In the genomic region with DNA sequence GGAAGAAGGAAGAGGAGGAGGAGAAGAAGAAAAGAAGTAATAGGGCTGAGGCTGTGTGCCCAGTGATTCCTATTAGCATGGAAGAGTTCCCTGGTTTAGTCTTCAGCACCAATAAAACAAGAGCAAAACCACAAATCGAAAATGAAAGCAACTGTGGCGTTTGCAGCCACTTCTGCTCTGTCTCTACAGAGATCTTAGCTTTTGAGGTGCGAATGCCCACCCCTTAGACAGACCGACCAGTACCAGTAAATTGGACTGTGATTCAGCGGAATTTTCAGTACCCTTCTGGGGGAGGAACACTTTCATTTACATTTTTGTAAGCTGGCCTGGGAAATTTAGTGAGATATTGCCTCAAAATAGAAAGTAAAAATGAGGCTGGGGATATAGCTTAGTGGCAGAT, we compare ENCODE assay signal across 19 mouse cellular contexts. TPM values are rescaled to one million over a fixed set of nuclear protein-coding genes. Genes with fewer than 3 reads are reported as not detected.
DNase-seq lines count a peak whose midpoint lies in the region; ATAC-seq and TF ChIP-seq lines count a peak whose summit lies in the region.
"Had no signal": no experiment of that assay in that cellular context is flagged by ENCODE, and none has a peak within 500 bp of the region (broad histone marks: within the 10 kb centered on the region; RNA-seq: fewer than 3 reads in every experiment).

No protein-coding gene starts in this region.

- TF ChIP-seq CTCF in bone marrow macrophage, adult 2 months (IDR thresholded peaks at IDR 0.05; ENCODE audit: low read depth, low read length), result no peak

- no peaks in the 10 kb centered on the region for H3K27me3 ChIP-seq in forebrain, embryonic 14.5 days (replicated peaks; ENCODE audit: control insufficient read depth, insufficient read depth, low read length)
- H3K27me3 ChIP-seq: forebrain, embryonic 15.5 days; limb, embryonic 15.5 days; neural tube, embryonic 12.5 days had no signal

- 0 out of 2 replicates have a peak overlapping the region, but pooled peaks have one; percentile 16 for H3K27ac ChIP-seq in bone marrow macrophage, adult 2 months (ENCODE audit: insufficient read depth, low read depth, low read length)
- peak overlapping the region; percentile 58 for H3K27ac ChIP-seq in macrophage
- no peak overlapping the region for H3K27ac ChIP-seq in forebrain, embryonic 14.5 days (ENCODE audit: low read depth, low read length)
- H3K27ac ChIP-seq: forebrain, embryonic 15.5 days; left cerebral cortex, adult 2 months; limb, embryonic 15.5 days; midbrain, embryonic 10.5 days; neural tube, embryonic 12.5 days had no signal

- 3% methylated on average over 5 of the region's 5 CpGs for WGBS in macrophage (ENCODE audit: missing documents)
- 94% methylated on average over 5 of the region's 5 CpGs for WGBS in forebrain, embryonic 14.5 days

- 0 out of 2 replicates have a peak, but pooled peaks cover under 1% of the 10 kb centered on the region for H3K36me3 ChIP-seq in macrophage (ENCODE audit: inconsistent target)
- H3K36me3 ChIP-seq in forebrain, embryonic 14.5 days (ENCODE audit: control insufficient read depth, insufficient read depth, low read length), result peaks cover 5% of the 10 kb centered on the region; the same call in 1 of the 2 replicates

- no peak for TF ChIP-seq POLR2A in bone marrow macrophage, adult 2 months (IDR thresholded peaks at IDR 0.05; ENCODE audit: borderline replicate concordance, low read depth, low read length)

- ATAC-seq in forebrain, embryonic 14.5 days, result no peak
- ATAC-seq: forebrain, embryonic 15.5 days had no signal

- 0 out of 2 replicates have a peak, but pooled peaks cover 6% of the 10 kb centered on the region for H3K4me1 ChIP-seq in bone marrow macrophage, adult 2 months (ENCODE audit: control insufficient read depth, insufficient read depth, low read length)
- no peaks in the 10 kb centered on the region for H3K4me1 ChIP-seq in forebrain, embryonic 14.5 days (ENCODE audit: control insufficient read depth, insufficient read depth, low read length)
- H3K4me1 ChIP-seq: forebrain, embryonic 15.5 days; midbrain, embryonic 10.5 days; neural tube, embryonic 12.5 days had no signal

- no peak overlapping the region for H3K4me2 ChIP-seq in forebrain, embryonic 14.5 days (ENCODE audit: low read length)
- H3K4me2 ChIP-seq: forebrain, embryonic 15.5 days; limb, embryonic 15.5 days; neural tube, embryonic 12.5 days had no signal

- peak overlapping the region; percentile 45 for H3K4me3 ChIP-seq in bone marrow macrophage, adult 2 months (ENCODE audit: insufficient read depth, low read length)
- H3K4me3 ChIP-seq in macrophage (ENCODE audit: inconsistent target), result peak overlapping the region; percentile 32
- no peak overlapping the region for H3K4me3 ChIP-seq in forebrain, embryonic 14.5 days (ENCODE audit: low read depth, low read length)
- H3K4me3 ChIP-seq: forebrain, embryonic 15.5 days; left cerebral cortex, adult 2 months; limb, embryonic 15.5 days; midbrain, embryonic 10.5 days; neural tube, embryonic 12.5 days had no signal

- intact Hi-C loops in left cerebral cortex, postnatal 25 days (cut with DNase I), result no loop called here

- no peaks in the 10 kb centered on the region for H3K9me3 ChIP-seq in forebrain, embryonic 14.5 days (replicated peaks; ENCODE audit: control insufficient read depth, low read length)
- H3K9me3 ChIP-seq: forebrain, embryonic 15.5 days; limb, embryonic 15.5 days; midbrain, embryonic 10.5 days; neural tube, embryonic 12.5 days had no signal

- no peak overlapping the region for H3K9ac ChIP-seq in forebrain, embryonic 14.5 days (ENCODE audit: low read length)
- H3K9ac ChIP-seq: forebrain, embryonic 15.5 days; limb, embryonic 15.5 days; neural tube, embryonic 12.5 days had no signal

- H3K79me2 ChIP-seq in macrophage (ENCODE audit: inconsistent target), result no peaks in the 10 kb centered on the region

- DNase-seq in thymus, postnatal 14 days, result peak; percentile 16
- no peak for DNase-seq in thymus, postnatal 4 days
- no peak for DNase-seq in forebrain, embryonic 14.5 days (ENCODE audit: low spot score)
- DNase-seq in layer of hippocampus, adult 11-12 months (ENCODE audit: low spot score), result no peak
- DNase-seq in adrenal gland, postnatal 14 days, result no peak
- no peak for DNase-seq in left cerebral cortex, postnatal 25 days (ENCODE audit: low spot score in 2 of 2)
- DNase-seq: adrenal gland, adult 8-10 months; cerebellum, adult 11 months; gastrocnemius, postnatal 25 days; heart, postnatal 10 days; kidney, postnatal 36 days; right cerebral cortex, adult 18-20 months had no signal

RNA-seq across cellular contexts. Expression of a gene that starts 12.7 kb away (rescaled TPM):
- 3.6 and 4.4 TPM in 2 replicates for polyA plus RNA-seq in bone marrow macrophage, adult 2 months (2012; ENCODE audit: insufficient read depth, insufficient read length, missing spikeins)
- 10 to 100 TPM in 1 of 26 experiments, 1 to 10 TPM in 18, under 1 TPM in 6, not detected in 1; 0.48 to 25.4 (median 2.1) TPM for total RNA-seq in macrophage (2018; cell fraction: chromatin; rRNA removed)
- 1 to 10 TPM in 25 of 26 experiments, under 1 TPM in 1; 0.61 to 8.0 (median 3.0) TPM for total RNA-seq in macrophage (2018; cell fraction: cytosol; rRNA removed)
- 10 to 100 TPM in 1 of 26 experiments, 1 to 10 TPM in 23, under 1 TPM in 2; 0.36 to 21.3 (median 2.9) TPM for total RNA-seq in macrophage (2018; cell fraction: nucleus; rRNA removed)
- polyA plus RNA-seq in macrophage (2018), result 2.0 to 3.6 TPM (median 3.3 TPM) in 3 replicates
- polyA plus RNA-seq in forebrain, embryonic 14.5 days (2014; fragmentation: Nextera tagmentation; extraction: Ambion mirVana), result 5.8 and 6.6 TPM in 2 replicates
- total RNA-seq in adrenal gland, postnatal 14 days (2021), result 8.1 and 9.0 TPM in 2 replicates
- 1 to 10 TPM; 5.8 to 5.9 TPM for total RNA-seq in left cerebral cortex, postnatal 25 days (2021)

RNA-seq across cellular contexts. Expression of a gene that starts 29.7 kb away (rescaled TPM):
- polyA plus RNA-seq in bone marrow macrophage, adult 2 months (2012; ENCODE audit: insufficient read depth, insufficient read length, missing spikeins), result 70.2 and 76.9 TPM in 2 replicates
- total RNA-seq in macrophage (2018; cell fraction: chromatin; rRNA removed), result 10 to 100 TPM in 14 of 26 experiments, 1 to 10 TPM in 12; 1.3 to 30.9 (median 12.2) TPM
- total RNA-seq in macrophage (2018; cell fraction: cytosol; rRNA removed), result 10 to 100 TPM; 35.0 to 63.2 (median 45.2) TPM
- total RNA-seq in macrophage (2018; cell fraction: nucleus; rRNA removed), result 10 to 100 TPM in 17 of 26 experiments, 1 to 10 TPM in 9; 4.9 to 27.8 (median 11.8) TPM
- polyA plus RNA-seq in macrophage (2018), result 45.1 to 98.1 TPM (median 63.4 TPM) in 3 replicates
- 27.7 and 37.1 TPM in 2 replicates for polyA plus RNA-seq in forebrain, embryonic 14.5 days (2014; fragmentation: Nextera tagmentation; extraction: Ambion mirVana)
- 42.2 and 46.4 TPM in 2 replicates for total RNA-seq in adrenal gland, postnatal 14 days (2021)
- total RNA-seq in left cerebral cortex, postnatal 25 days (2021), result 10 to 100 TPM; 23.8 to 26.4 TPM

RNA-seq across cellular contexts. Expression of a gene that starts 30.1 kb away (rescaled TPM):
- 137 and 148 TPM in 2 replicates for polyA plus RNA-seq in bone marrow macrophage, adult 2 months (2012; ENCODE audit: insufficient read depth, insufficient read length, missing spikeins)
- 10 to 100 TPM; 22.3 to 88.2 (median 54.0) TPM for total RNA-seq in macrophage (2018; cell fraction: chromatin; rRNA removed)
- 10 to 100 TPM; 41.6 to 71.5 (median 56.7) TPM for total RNA-seq in macrophage (2018; cell fraction: cytosol; rRNA removed)
- total RNA-seq in macrophage (2018; cell fraction: nucleus; rRNA removed), result 10 to 100 TPM; 23.9 to 80.2 (median 44.0) TPM
- 32.9 to 76.1 TPM (median 53.5 TPM) in 3 replicates for polyA plus RNA-seq in macrophage (2018)
- 428 and 447 TPM in 2 replicates for polyA plus RNA-seq in forebrain, embryonic 14.5 days (2014; fragmentation: Nextera tagmentation; extraction: Ambion mirVana)
- 122 and 139 TPM in 2 replicates for total RNA-seq in adrenal gland, postnatal 14 days (2021)
- 100 to 1,000 TPM; 121 to 127 TPM for total RNA-seq in left cerebral cortex, postnatal 25 days (2021)
